Mouse (Mus musculus) stomach, embryonic 14.5 days (tissue): ENCODE results near the gene 2410004P03Rik. TPM values are rescaled to one million over a fixed set of nuclear protein-coding genes. Genes with fewer than 3 reads are reported as not detected.

Experiments used
- polyA plus RNA-seq: library from polyadenylated mRNA; unstranded; fragments of >200 nt; fragmentation: Nextera tagmentation; extraction: Ambion mirVana; gene quantifications from 2 replicates; pipeline ENCODE4 v1.2.1, GENCODE M21; 2014

The 2410004P03Rik gene
- polyA plus RNA-seq, 1 experiment from 2014 or later = 0.26 TPM

Other genes with a start within 250 kb of the 2410004P03Rik start
- gene Greb1, start 210.8 kb downstream of the 2410004P03Rik start, polyA plus RNA-seq = 1.8 and 2.6 TPM in 2 replicates
- gene E2f6, start 200.8 kb downstream of the 2410004P03Rik start, polyA plus RNA-seq = 48.4 and 49.1 TPM in 2 replicates
- 25.5 and 25.8 TPM in 2 replicates for gene Rock2, start 116.8 kb downstream of the 2410004P03Rik start, polyA plus RNA-seq
- 8.3 and 8.5 TPM in 2 replicates for gene Pqlc3, start 11.3 kb downstream of the 2410004P03Rik start, polyA plus RNA-seq
- gene Kcnf1, start 165.2 kb upstream of the 2410004P03Rik start, polyA plus RNA-seq = 0.38 and 0.43 TPM in 2 replicates